Mouse (Mus musculus) MEL (cell line): ENCODE data around the gene Acvr1.

Source experiments
- CHD1 ChIP-seq: IDR thresholded peaks from 2 replicates; pipeline ENCODE4 v1.6.1; 2012; ENCODE audit warnings: low read depth, mild to moderate bottlenecking, inconsistent platforms, low read length, improper control_type of control experiment
- CHD2 ChIP-seq: IDR thresholded peaks from 2 replicates; pipeline ENCODE4 v1.6.1; 2011; ENCODE audit warnings: low read length, improper control_type of control experiment
- CTCF ChIP-seq, 3 experiments: IDR thresholded peaks in 2 of 3; conservative IDR thresholded peaks in 1 of 3; 2 replicates each; pipeline ENCODE4 v1.5.1; 2011 to 2012; ENCODE audit warnings: low read length in 3 of 3, low read depth in 2 of 3, mild to moderate bottlenecking in 2 of 3, improper control_type of control experiment in 1 of 3, inconsistent platforms in 1 of 3, mixed read lengths in 1 of 3, moderate library complexity in 1 of 3; ENCODE audit not compliant: control insufficient read depth in 1 of 3, insufficient read depth in 1 of 3, poor library complexity in 1 of 3, severe bottlenecking in 1 of 3
- EP300 ChIP-seq, 2 experiments: IDR thresholded peaks; 2 replicates each; pipeline ENCODE4 v1.6.1; 2011; ENCODE audit warnings: improper control_type of control experiment in 2 of 2, low read length in 2 of 2, low read depth in 1 of 2, mild to moderate bottlenecking in 1 of 2
- GABPA ChIP-seq: IDR thresholded peaks from 2 replicates; pipeline ENCODE4 v1.6.1; 2012; ENCODE audit warnings: low read depth, mild to moderate bottlenecking, inconsistent platforms, low read length, improper control_type of control experiment, moderate library complexity
- POLR2A ChIP-seq, 2 experiments: IDR thresholded peaks; 2 replicates each; pipeline ENCODE4 v1.6.1; 2011 to 2012; ENCODE audit warnings: low read length in 2 of 2, mild to moderate bottlenecking in 2 of 2, control low read depth in 1 of 2, improper control_type of control experiment in 1 of 2, low read depth in 1 of 2, moderate library complexity in 1 of 2; ENCODE audit not compliant: control insufficient read depth in 1 of 2, insufficient read depth in 1 of 2, poor library complexity in 1 of 2
- USF1 ChIP-seq: IDR thresholded peaks from 2 replicates; pipeline ENCODE4 v1.6.1; 2014; ENCODE audit warnings: low read depth, mild to moderate bottlenecking, inconsistent platforms, low read length, improper control_type of control experiment, moderate library complexity
- ZKSCAN1 ChIP-seq: IDR thresholded peaks from 2 replicates; pipeline ENCODE4 v1.6.1; 2012; ENCODE audit warnings: low read depth, mild to moderate bottlenecking, inconsistent platforms, low read length, improper control_type of control experiment, moderate library complexity
- ZNF384 ChIP-seq: IDR thresholded peaks from 2 replicates; pipeline ENCODE4 v1.6.1; 2012; ENCODE audit warnings: low read depth, mild to moderate bottlenecking, inconsistent platforms, low read length, improper control_type of control experiment

GRCm38 (mm10) chr2:58590055-58590454, 23.1 kb upstream of the Acvr1 start:
- TF ChIP-seq POLR2A (IDR thresholded peaks at IDR 0.05; ENCODE audit: control insufficient read depth in 1 of 2, insufficient read depth in 1 of 2, low read depth in 1 of 2, low read length in 2 of 2, poor library complexity in 1 of 2) (no peak), CHD1 (no peak), EP300 (IDR thresholded peaks at IDR 0.05; ENCODE audit: low read depth in 1 of 2, low read length in 2 of 2) (no peak), CTCF (IDR thresholded peaks at IDR 0.05 in 2 of 3, conservative IDR thresholded peaks at IDR 0.05 in 1 of 3; ENCODE audit: control insufficient read depth in 1 of 3, insufficient read depth in 1 of 3, low read depth in 2 of 3, low read length in 3 of 3, poor library complexity in 1 of 3, severe bottlenecking in 1 of 3) (no peak), CHD2 (no peak), USF1 (no peak), ZKSCAN1 (no peak), GABPA (no peak), ZNF384 (no peak)
